Mouse (Mus musculus): ENCODE data around the gene Churc1. TPM values are rescaled to one million over a fixed set of nuclear protein-coding genes. Genes with fewer than 3 reads are reported as not detected.
"Not testable (repeated sequence)": the region's sequence is repeated elsewhere in the genome, so short reads cannot be mapped to it uniquely, and the experiment has no call there.

The Churc1 gene
- polyA plus RNA-seq, 1 experiment from 2014 or later: 127 TPM

- no peaks in the 10 kb centered on the region for H3K9me3 ChIP-seq (replicated peaks)
- no peak overlapping the region for H3K4me2 ChIP-seq (replicated peaks)
- WGBS: 67% methylated on average over 4 of the region's 4 CpGs
- ATAC-seq (ENCODE audit: insufficient number of reproducible peaks, low FRiP score, low TSS enrichment, low read depth): no peak
- no peak overlapping the region for H3K9ac ChIP-seq
- no peaks in the 10 kb centered on the region for H3K4me1 ChIP-seq
- no peak overlapping the region for H3K27ac ChIP-seq (replicated peaks)
- H3K36me3 ChIP-seq: peaks cover 7% of the 10 kb centered on the region; the same call in 1 of the 2 replicates
- no peak overlapping the region for H3K4me3 ChIP-seq (replicated peaks)
- no peaks in the 10 kb centered on the region for H3K27me3 ChIP-seq
Measured at GRCm38 (mm10) chr12:76775132-76775531, 9.8 kb downstream of the Churc1 start.

GRCm38 (mm10) chr12:76776898-76777297 is 11.6 kb downstream of the Churc1 start:
- WGBS: 89% methylated on average over 5 of the region's 5 CpGs
- Histone ChIP-seq H3K27ac (replicated peaks) (no peak overlapping the region), H3K4me1 (no peaks in the 10 kb centered on the region), H3K9me3 (replicated peaks) (no peaks in the 10 kb centered on the region), H3K9ac (no peak overlapping the region), H3K4me2 (replicated peaks) (no peak overlapping the region), H3K27me3 (no peaks in the 10 kb centered on the region), H3K4me3 (replicated peaks) (no peak overlapping the region), H3K36me3 (peaks cover 7% of the 10 kb centered on the region; the same call in 1 of the 2 replicates)
- no peak for ATAC-seq (ENCODE audit: insufficient number of reproducible peaks, low FRiP score, low TSS enrichment, low read depth)

GRCm38 (mm10) chr12:76777845-76778244 is 12.5 kb downstream of the Churc1 start:
- no peak for ATAC-seq (ENCODE audit: insufficient number of reproducible peaks, low FRiP score, low TSS enrichment, low read depth)
- H3K27me3 ChIP-seq: no peaks in the 10 kb centered on the region
- no peak overlapping the region for H3K4me3 ChIP-seq (replicated peaks)
- H3K9me3 ChIP-seq (replicated peaks): no peaks in the 10 kb centered on the region
- no peak overlapping the region for H3K9ac ChIP-seq
- H3K4me2 ChIP-seq (replicated peaks): no peak overlapping the region
- H3K27ac ChIP-seq (replicated peaks): no peak overlapping the region
- peaks cover 7% of the 10 kb centered on the region; the same call in 1 of the 2 replicates for H3K36me3 ChIP-seq
- no peaks in the 10 kb centered on the region for H3K4me1 ChIP-seq

GRCm38 (mm10) chr12:76778305-76779083 is 13.2 kb downstream of the Churc1 start:
- ATAC-seq (ENCODE audit: insufficient number of reproducible peaks, low FRiP score, low TSS enrichment, low read depth): no peak

GRCm38 (mm10) chr12:76779951-76780350 is 14.6 kb downstream of the Churc1 start:
- H3K36me3 ChIP-seq: peaks cover 7% of the 10 kb centered on the region; the same call in 1 of the 2 replicates
- no peak for ATAC-seq (ENCODE audit: insufficient number of reproducible peaks, low FRiP score, low TSS enrichment, low read depth)
- no peaks in the 10 kb centered on the region for H3K27me3 ChIP-seq
- H3K4me3 ChIP-seq (replicated peaks): no peak overlapping the region
- no peaks in the 10 kb centered on the region for H3K9me3 ChIP-seq (replicated peaks)
- no peak overlapping the region for H3K4me2 ChIP-seq (replicated peaks)
- H3K27ac ChIP-seq (replicated peaks): no peak overlapping the region
- no peak overlapping the region for H3K9ac ChIP-seq
- WGBS: 69% methylated on average over 5 of the region's 5 CpGs
- H3K4me1 ChIP-seq: no peaks in the 10 kb centered on the region

More at GRCm38 (mm10) chr12:76778305-76779083, 13.2 kb downstream of the Churc1 start:
- Histone ChIP-seq H3K4me3 (replicated peaks) (no peak overlapping the region), H3K4me1 (no peaks in the 10 kb centered on the region), H3K9ac (no peak overlapping the region), H3K27ac (replicated peaks) (no peak overlapping the region), H3K27me3 (no peaks in the 10 kb centered on the region), H3K4me2 (replicated peaks) (no peak overlapping the region), H3K9me3 (replicated peaks) (no peaks in the 10 kb centered on the region), H3K36me3 (peaks cover 7% of the 10 kb centered on the region; the same call in 1 of the 2 replicates)
- WGBS: 80% methylated on average over 10 of the region's 10 CpGs

GRCm38 (mm10) chr12:76780639-76781468 is 15.5 kb downstream of the Churc1 start:
- 70% methylated on average over 12 of the region's 12 CpGs for WGBS
- Histone ChIP-seq H3K9ac (no peak overlapping the region), H3K4me2 (replicated peaks) (no peak overlapping the region), H3K27ac (replicated peaks) (no peak overlapping the region), H3K27me3 (no peaks in the 10 kb centered on the region), H3K9me3 (replicated peaks) (no peaks in the 10 kb centered on the region), H3K4me3 (replicated peaks) (no peak overlapping the region), H3K4me1 (no peaks in the 10 kb centered on the region), H3K36me3 (peaks cover 7% of the 10 kb centered on the region; the same call in 1 of the 2 replicates)
- ATAC-seq (ENCODE audit: insufficient number of reproducible peaks, low FRiP score, low TSS enrichment, low read depth): no peak

- Histone ChIP-seq H3K4me2 (replicated peaks) (no peak overlapping the region), H3K27me3 (no peaks in the 10 kb centered on the region), H3K4me1 (no peaks in the 10 kb centered on the region), H3K36me3 (no peaks in the 10 kb centered on the region), H3K9ac (no peak overlapping the region), H3K9me3 (replicated peaks) (no peaks in the 10 kb centered on the region), H3K4me3 (replicated peaks) (no peak overlapping the region), H3K27ac (replicated peaks) (no peak overlapping the region)
- WGBS: 67% methylated on average over 10 of the region's 10 CpGs
- ATAC-seq (ENCODE audit: insufficient number of reproducible peaks, low FRiP score, low TSS enrichment, low read depth): no peak
Measured at GRCm38 (mm10) chr12:76784056-76784619, 18.8 kb downstream of the Churc1 start.

GRCm38 (mm10) chr12:76790446-76791084 is 25.2 kb downstream of the Churc1 start:
- Histone ChIP-seq H3K4me2 (replicated peaks) (no peak overlapping the region), H3K27ac (replicated peaks) (no peak overlapping the region), H3K36me3 (no peaks in the 10 kb centered on the region), H3K4me1 (no peaks in the 10 kb centered on the region), H3K9me3 (replicated peaks) (no peaks in the 10 kb centered on the region), H3K27me3 (no peaks in the 10 kb centered on the region), H3K4me3 (replicated peaks) (no peak overlapping the region), H3K9ac (no peak overlapping the region)
- WGBS: 53% methylated on average over 8 of the region's 8 CpGs
- ATAC-seq (ENCODE audit: insufficient number of reproducible peaks, low FRiP score, low TSS enrichment, low read depth): no peak

- not testable (repeated sequence) for ATAC-seq (ENCODE audit: insufficient number of reproducible peaks, low FRiP score, low TSS enrichment, low read depth); H3K36me3 ChIP-seq; H3K9ac ChIP-seq; H3K27me3 ChIP-seq; H3K27ac ChIP-seq (replicated peaks); H3K4me3 ChIP-seq (replicated peaks); H3K9me3 ChIP-seq (replicated peaks); H3K4me2 ChIP-seq (replicated peaks); H3K4me1 ChIP-seq
- WGBS: 45% methylated on average over 14 of the region's 14 CpGs
Measured at GRCm38 (mm10) chr12:76792540-76792939, 27.2 kb downstream of the Churc1 start.

GRCm38 (mm10) chr12:76795350-76795749 is 30.0 kb downstream of the Churc1 start, which contains the start of gene Gpx2:
TSS of gene Gpx2 (minus strand) at chr12:76795554.
- Histone ChIP-seq H3K9me3 (replicated peaks) (no peaks in the 10 kb centered on the region), H3K36me3 (0 out of 2 replicates have a peak, but pooled peaks cover 2% of the 10 kb centered on the region), H3K9ac (no peak within 1 kb of the TSS), H3K4me3 (replicated peaks) (no peak within 1 kb of the TSS), H3K27ac (replicated peaks) (no peak within 1 kb of the TSS), H3K4me2 (replicated peaks) (no peak within 1 kb of the TSS), H3K27me3 (no peaks in the 10 kb centered on the region), H3K4me1 (no peaks in the 10 kb centered on the region)
- 70% methylated on average over 5 of the region's 5 CpGs for WGBS
- ATAC-seq (ENCODE audit: insufficient number of reproducible peaks, low FRiP score, low TSS enrichment, low read depth): no peak
